Mouse (Mus musculus) hindbrain, embryonic 10.5 days (tissue): ENCODE data around the gene Ambn. TPM values are rescaled to one million over a fixed set of nuclear protein-coding genes. Genes with fewer than 3 reads are reported as not detected.
"Not testable (repeated sequence)": the region's sequence is repeated elsewhere in the genome, so short reads cannot be mapped to it uniquely, and the experiment has no call there.

Experiments used
- DNase-seq: peaks from one replicate; pipeline ENCODE4 v3.0.0-alpha.2; 2017; ENCODE audit warnings: low spot score
- H3K27ac ChIP-seq: fragments of 300-500 bp; sonication (generic); 2 replicates; pipeline ENCODE4 v1.5.1; 2016; ENCODE audit warnings: mild to moderate bottlenecking, moderate library complexity
- H3K27me3 ChIP-seq: fragments of 300-500 bp; sonication (generic); 2 replicates; pipeline ENCODE4 v1.6.1; 2016; ENCODE audit warnings: mild to moderate bottlenecking; ENCODE audit not compliant: poor library complexity, insufficient read depth, severe bottlenecking
- H3K36me3 ChIP-seq: fragments of 300-500 bp; sonication (generic); 2 replicates; pipeline ENCODE4 v1.6.1; 2016; ENCODE audit warnings: mild to moderate bottlenecking, moderate library complexity
- H3K4me1 ChIP-seq: fragments of 300-500 bp; sonication (generic); replicated peaks from 2 replicates; pipeline ENCODE4 v1.6.1; 2016; ENCODE audit warnings: mild to moderate bottlenecking
- H3K4me3 ChIP-seq: fragments of 300-500 bp; sonication (generic); 2 replicates; pipeline ENCODE4 v1.5.1; 2016; ENCODE audit warnings: mild to moderate bottlenecking, moderate library complexity
- H3K9me3 ChIP-seq: fragments of 300-500 bp; sonication (generic); 2 replicates; pipeline ENCODE4 v1.6.1; 2016; ENCODE audit warnings: mild to moderate bottlenecking, moderate library complexity
- WGBS: fragments of 180-500 bp; shearing (Covaris S2); methylation state at CpG from one replicate; pipeline ENCODE4 v1.1.7; 2016; 5-methylcytosine and 5-hydroxymethylcytosine counted together
- polyA plus RNA-seq: library from polyadenylated mRNA; unstranded; fragments of >200 nt; fragmentation: Nextera tagmentation; extraction: Ambion mirVana; gene quantifications from 2 replicates; pipeline ENCODE4 v1.2.1, GENCODE M21; 2016

Gene Ambn
- not detected in 2 replicates for polyA plus RNA-seq

GRCm38 (mm10) chr5:88455691-88456090 lies at the start of gene Ambn:
TSS of gene Ambn (plus strand) at chr5:88455991.
- DNase-seq: no peak
- H3K36me3 ChIP-seq: no peaks in the 10 kb centered on the region
- no peaks in the 10 kb centered on the region for H3K27me3 ChIP-seq
- H3K4me1 ChIP-seq: no peaks in the 10 kb centered on the region
- no peak within 1 kb of the TSS for H3K27ac ChIP-seq
- H3K9me3 ChIP-seq: no peaks in the 10 kb centered on the region
- WGBS: 95% methylated on average over 3 of the region's 3 CpGs
- H3K4me3 ChIP-seq: no peak within 1 kb of the TSS

DNA sequence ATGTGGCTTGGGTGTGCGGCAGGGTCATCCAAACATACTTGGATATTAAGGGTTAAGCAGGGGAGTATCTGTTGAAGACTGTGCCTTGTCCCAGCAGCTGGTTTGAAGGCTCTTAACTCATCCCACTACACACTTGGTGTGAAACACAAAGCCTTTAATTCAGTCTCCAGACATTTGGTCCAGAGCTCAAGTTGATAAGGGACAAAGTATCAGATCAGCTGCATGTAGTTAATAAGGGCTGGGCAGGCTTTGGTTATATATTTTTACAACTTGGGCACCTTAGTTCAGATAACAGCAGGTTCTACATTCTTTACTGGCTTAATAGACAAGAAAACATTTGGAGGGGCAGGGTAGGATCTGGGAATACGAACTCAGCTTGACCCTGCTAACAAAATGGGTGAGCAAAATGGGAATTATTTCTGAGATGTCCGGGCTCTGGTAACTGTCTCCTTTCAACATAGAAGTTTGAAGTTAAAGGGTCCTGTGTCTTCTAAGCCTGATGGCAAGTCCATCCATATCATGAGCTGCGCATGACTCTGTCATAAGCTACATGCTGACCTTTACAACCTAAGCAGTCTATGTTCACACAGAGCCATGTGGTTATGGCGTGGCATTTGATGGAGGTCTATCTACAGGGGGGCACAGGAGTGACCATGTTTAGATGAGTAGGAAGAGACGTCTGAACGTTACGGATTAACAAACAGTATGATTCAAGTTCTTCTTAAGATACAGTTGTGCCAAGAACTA lies 35.3 kb upstream of the Ambn start:
- Histone ChIP-seq H3K4me3 (no peak overlapping the region), H3K36me3 (no peaks in the 10 kb centered on the region), H3K27me3 (no peaks in the 10 kb centered on the region), H3K27ac (no peak overlapping the region), H3K4me1 (no peaks in the 10 kb centered on the region), H3K9me3 (no peaks in the 10 kb centered on the region)
- DNase-seq: no peak
- 90% methylated on average over 8 of the region's 8 CpGs for WGBS

- DNase-seq, H3K27ac ChIP-seq, H3K27me3 ChIP-seq, H3K36me3 ChIP-seq, H3K4me3 ChIP-seq, H3K4me1 ChIP-seq, H3K9me3 ChIP-seq: not testable (repeated sequence)
- 79% methylated on average over 2 of the region's 2 CpGs for WGBS
Measured at GRCm38 (mm10) chr5:88424892-88425291, 30.9 kb upstream of the Ambn start.

DNA sequence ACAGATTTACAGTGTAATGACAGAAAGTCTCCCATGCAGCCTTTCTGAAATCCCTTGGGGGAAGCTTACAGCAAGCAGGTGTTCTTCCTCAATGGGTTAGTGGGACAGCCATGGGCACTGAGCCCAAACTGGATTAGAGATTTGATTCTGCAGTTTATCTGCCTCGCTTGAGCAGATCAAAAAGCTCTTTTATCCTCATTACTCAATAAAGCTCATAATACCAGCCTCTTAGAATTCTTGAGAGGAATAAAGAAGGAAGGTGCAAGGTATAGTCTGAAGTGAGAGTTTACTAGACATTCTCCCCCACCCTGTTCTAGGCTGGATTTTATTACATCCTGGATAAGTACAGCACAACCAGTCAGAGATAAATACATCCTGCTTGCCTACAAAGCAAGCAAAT lies 29.0 kb upstream of the Ambn start:
- no peak for DNase-seq
- H3K27ac ChIP-seq: no peak overlapping the region

GRCm38 (mm10) chr5:88467471-88467870 lies 11.7 kb downstream of the Ambn start:
- WGBS: 88% methylated on average over 2 of the region's 2 CpGs
- H3K27me3 ChIP-seq: no peaks in the 10 kb centered on the region
- no peaks in the 10 kb centered on the region for H3K36me3 ChIP-seq
- no peaks in the 10 kb centered on the region for H3K4me1 ChIP-seq
- H3K4me3 ChIP-seq: no peak overlapping the region
- no peak for DNase-seq
- H3K9me3 ChIP-seq: no peaks in the 10 kb centered on the region
- no peak overlapping the region for H3K27ac ChIP-seq

More for the DNA sequence above, 29.0 kb upstream of the Ambn start:
- Histone ChIP-seq H3K4me1 (no peaks in the 10 kb centered on the region), H3K9me3 (no peaks in the 10 kb centered on the region), H3K36me3 (no peaks in the 10 kb centered on the region), H3K4me3 (no peak overlapping the region), H3K27me3 (no peaks in the 10 kb centered on the region)
- 70% methylated on average over 1 of the region's 1 CpGs for WGBS

- H3K4me3 ChIP-seq: no peak overlapping the region
- no peak for DNase-seq
- H3K36me3 ChIP-seq: no peaks in the 10 kb centered on the region
- H3K9me3 ChIP-seq: no peaks in the 10 kb centered on the region
- no peaks in the 10 kb centered on the region for H3K4me1 ChIP-seq
- H3K27ac ChIP-seq: no peak overlapping the region
- H3K27me3 ChIP-seq: no peaks in the 10 kb centered on the region
- 91% methylated on average over 4 of the region's 4 CpGs for WGBS
Measured at GRCm38 (mm10) chr5:88468807-88469704, 13.3 kb downstream of the Ambn start.

DNA sequence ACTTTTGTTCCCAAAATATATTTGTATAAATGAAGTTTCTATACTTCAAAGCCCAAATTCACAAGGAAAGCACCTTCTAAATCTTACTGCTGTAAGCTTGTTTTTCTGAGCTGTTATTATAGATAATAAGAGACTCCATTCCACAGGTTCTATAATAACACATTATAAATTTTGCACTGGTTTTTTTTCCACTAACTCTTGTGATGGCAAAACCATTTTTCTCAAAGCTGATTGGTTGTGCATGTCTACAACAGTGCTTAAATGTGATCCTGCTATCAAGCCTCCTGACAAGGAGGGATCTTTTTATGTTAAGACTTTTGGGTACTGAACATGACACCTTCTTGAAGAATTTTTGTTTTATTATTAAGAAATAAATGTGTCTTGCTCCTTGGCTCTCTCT lies 31.9 kb downstream of the Ambn start, which contains the start of gene Enam:
Gene Enam (plus strand): TSS at position 301 of the 400 bp plus-strand sequence.
- Histone ChIP-seq H3K36me3 (no peaks in the 10 kb centered on the region), H3K4me3 (no peak within 1 kb of the TSS), H3K27ac (no peak within 1 kb of the TSS), H3K4me1 (peaks cover 3% of the 10 kb centered on the region; the same call in 1 of the 2 replicates), H3K27me3 (no peaks in the 10 kb centered on the region), H3K9me3 (no peaks in the 10 kb centered on the region)
- no peak for DNase-seq

DNA sequence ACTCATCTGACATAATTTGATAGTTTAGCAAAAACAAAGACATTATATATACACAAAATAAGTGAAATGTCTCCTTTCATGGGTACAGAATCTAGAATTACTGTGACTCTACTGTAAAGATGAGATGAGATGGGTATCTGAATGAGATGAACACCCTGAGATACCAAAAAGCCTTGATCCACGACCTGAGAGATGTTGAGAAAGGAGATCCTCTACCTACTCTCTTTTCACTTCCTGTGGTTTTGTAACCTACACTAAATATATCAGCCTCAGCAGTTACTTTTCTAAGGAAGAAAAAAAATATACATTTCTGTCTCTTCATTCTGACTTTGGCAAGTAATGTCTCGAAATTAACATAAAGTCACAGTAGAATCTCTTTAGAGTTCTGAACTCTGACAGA lies 33.2 kb downstream of the Ambn start:
- peaks cover 3% of the 10 kb centered on the region; the same call in 1 of the 2 replicates for H3K4me1 ChIP-seq
- no peaks in the 10 kb centered on the region for H3K36me3 ChIP-seq
- 75% methylated on average over 2 of the region's 2 CpGs for WGBS
- no peak overlapping the region for H3K27ac ChIP-seq
- H3K27me3 ChIP-seq: no peaks in the 10 kb centered on the region
- no peak overlapping the region for H3K4me3 ChIP-seq
- H3K9me3 ChIP-seq: no peaks in the 10 kb centered on the region
- DNase-seq: no peak

DNA sequence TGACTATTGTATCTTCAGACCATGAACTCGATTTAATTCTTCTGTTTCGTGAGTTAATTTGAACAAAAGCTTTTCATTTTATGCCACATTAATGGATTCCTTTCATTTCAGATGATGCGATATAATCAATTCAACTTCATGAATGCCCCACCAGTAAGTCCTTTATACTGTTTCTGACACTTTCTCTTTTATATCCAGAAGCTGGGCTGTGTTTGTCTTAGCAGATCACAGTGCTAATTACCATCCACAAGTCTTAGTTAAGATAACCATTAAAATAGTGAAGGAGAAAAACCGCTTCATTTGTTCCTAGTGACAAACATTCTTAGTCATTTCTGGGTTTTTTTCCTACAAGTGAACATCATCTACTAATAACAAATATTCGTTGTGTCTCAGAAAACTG lies 35.3 kb downstream of the Ambn start:
- WGBS: 63% methylated on average over 5 of the region's 5 CpGs
- no peak overlapping the region for H3K27ac ChIP-seq
- no peaks in the 10 kb centered on the region for H3K9me3 ChIP-seq
- no peaks in the 10 kb centered on the region for H3K27me3 ChIP-seq
- DNase-seq: no peak
- H3K4me1 ChIP-seq: peaks cover 3% of the 10 kb centered on the region; the same call in 1 of the 2 replicates
- no peaks in the 10 kb centered on the region for H3K36me3 ChIP-seq
- H3K4me3 ChIP-seq: no peak overlapping the region

- WGBS: 94% methylated on average over 3 of the region's 3 CpGs
- H3K27me3 ChIP-seq: no peaks in the 10 kb centered on the region
- H3K9me3 ChIP-seq: 0 out of 2 replicates have a peak, but pooled peaks cover 3% of the 10 kb centered on the region
- H3K4me3 ChIP-seq: no peak overlapping the region
- H3K4me1 ChIP-seq: no peaks in the 10 kb centered on the region
- H3K27ac ChIP-seq: no peak overlapping the region
- no peak for DNase-seq
- no peaks in the 10 kb centered on the region for H3K36me3 ChIP-seq
Measured at GRCm38 (mm10) chr5:88499781-88500180, 44.0 kb downstream of the Ambn start.

DNA sequence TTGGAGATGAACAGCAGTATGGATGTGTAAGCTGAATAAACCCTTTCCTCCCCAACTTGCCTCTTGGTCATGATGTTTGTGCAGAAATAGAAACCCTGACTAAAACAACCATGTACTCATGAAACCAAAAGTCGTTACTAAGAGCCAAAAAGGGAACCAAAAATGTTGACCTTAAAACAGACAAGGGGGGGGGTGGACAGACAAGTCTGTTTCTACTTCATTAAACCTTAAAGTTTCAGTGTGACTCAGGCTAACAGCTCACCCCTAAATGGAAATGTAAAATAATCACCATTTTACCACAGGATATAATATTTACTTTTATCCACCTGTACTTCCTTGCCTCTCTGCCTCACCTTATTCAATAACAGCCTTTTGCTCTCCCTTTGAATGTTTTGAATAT lies 52.8 kb downstream of the Ambn start:
- no peaks in the 10 kb centered on the region for H3K4me1 ChIP-seq
- H3K36me3 ChIP-seq: no peaks in the 10 kb centered on the region
- H3K9me3 ChIP-seq: no peaks in the 10 kb centered on the region
- DNase-seq: no peak
- H3K27me3 ChIP-seq: no peaks in the 10 kb centered on the region
- 67% methylated on average over 1 of the region's 1 CpGs for WGBS
- no peak overlapping the region for H3K27ac ChIP-seq
- H3K4me3 ChIP-seq: no peak overlapping the region

DNA sequence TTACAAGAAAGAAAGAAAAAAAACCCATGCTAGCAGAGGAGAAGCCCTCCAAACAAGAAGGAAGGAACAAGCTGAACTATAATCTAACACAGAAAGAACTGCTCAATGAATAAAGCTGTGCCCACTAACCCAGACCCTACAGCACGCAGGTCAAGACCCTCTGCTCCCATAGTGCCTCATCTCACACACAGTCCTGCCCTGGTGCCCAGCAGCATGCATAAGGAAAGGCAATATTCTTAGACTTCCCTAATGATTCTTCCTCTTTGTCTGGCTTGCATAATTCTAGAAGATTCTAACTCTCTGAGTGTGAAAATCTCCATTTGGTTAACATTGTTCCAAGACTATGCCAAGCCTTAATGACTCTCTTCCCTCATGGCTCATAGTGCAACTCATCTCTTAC lies 53.2 kb downstream of the Ambn start:
- DNase-seq: no peak
- WGBS: 85% methylated on average over 1 of the region's 1 CpGs
- Histone ChIP-seq H3K9me3 (no peaks in the 10 kb centered on the region), H3K27me3 (no peaks in the 10 kb centered on the region), H3K4me3 (no peak overlapping the region), H3K4me1 (no peaks in the 10 kb centered on the region), H3K36me3 (no peaks in the 10 kb centered on the region), H3K27ac (no peak overlapping the region)
